Mouse (Mus musculus) T-helper 1 cell (primary cell): Measurements from ENCODE around the gene Nudt4.

Experiments used
- in situ Hi-C: fragments of 300-600 bp; cut with MboI, MseI; formaldehyde crosslinking; loops from one replicate; pipeline ENCODE4 v1.15.1; 2025; ENCODE audit warnings: high pct_unique_total_duplicates

The Nudt4 gene

DNA sequence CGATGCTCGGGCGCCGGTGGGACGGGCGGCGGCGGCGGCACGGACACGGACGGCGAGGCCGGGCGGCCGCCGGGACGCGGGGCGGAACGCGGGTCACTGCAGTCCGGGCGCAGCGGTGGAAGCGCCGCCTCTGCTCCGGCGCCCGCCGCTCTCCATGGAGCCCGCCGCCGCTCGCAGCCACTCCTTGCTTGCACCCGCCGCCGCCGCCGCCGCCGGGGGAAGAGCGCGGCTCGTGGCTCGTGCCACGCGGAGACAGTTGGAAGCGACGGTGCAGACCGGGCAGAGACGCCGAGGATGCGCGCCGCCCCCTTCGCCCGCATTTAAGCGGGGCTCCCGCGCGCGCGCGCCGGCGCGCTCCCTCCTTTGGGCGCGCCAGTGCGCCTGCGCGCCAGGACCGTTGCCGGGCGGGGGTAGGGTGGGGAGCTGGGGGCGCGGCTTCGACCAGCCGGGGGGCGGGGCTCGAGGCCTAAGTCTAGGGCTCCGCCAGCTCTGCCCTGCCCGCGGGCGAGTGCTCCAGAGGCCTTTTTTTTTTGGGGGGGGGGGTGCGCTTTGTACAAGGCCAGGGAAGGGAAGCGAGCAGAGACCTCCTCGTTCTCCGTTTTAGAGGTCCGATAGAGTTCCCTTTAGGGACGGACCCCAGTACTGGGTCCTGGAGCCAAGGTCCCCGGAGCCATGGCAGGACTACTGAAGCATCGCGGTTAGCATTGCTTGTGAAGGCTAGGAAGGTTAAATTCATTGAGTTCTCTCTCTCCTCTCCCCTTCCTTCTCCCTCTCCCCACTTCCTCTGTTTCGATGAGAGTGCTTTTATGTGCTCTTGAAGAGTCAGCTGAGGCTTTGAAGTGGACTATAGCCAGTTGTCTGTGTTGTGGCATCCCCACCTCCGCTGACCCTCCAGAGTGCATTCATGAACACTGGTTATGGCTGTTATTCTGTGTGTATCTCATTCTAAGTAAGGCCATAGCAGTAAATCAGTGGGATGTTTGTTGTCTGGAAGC, at the start of gene Nudt4:
TSS of gene Nudt4 (minus strand) at position 296 of the 995 bp plus-strand sequence.
- in situ Hi-C loops = no loop called here

DNA sequence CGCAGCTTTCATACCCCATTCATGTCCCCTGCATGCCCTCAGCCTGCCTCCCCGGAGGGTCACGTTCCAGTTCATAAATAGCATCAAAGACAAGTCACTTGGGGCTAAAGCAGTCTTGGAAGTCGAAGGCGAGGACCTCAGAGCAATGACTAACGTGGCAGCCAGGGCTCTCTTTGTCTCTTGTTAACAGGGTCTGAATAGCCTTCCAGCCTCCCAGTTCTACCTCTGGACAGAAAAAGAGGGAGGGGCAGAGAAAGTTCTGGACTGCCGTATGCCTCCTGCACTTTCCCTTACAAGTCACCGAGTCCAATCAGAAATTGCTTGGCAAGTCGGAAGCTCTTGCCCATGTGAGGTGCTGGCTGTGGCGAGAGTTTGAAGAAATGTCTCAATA, 47.4 kb upstream of the Nudt4 start:
- in situ Hi-C loops = no loop called here

DNA sequence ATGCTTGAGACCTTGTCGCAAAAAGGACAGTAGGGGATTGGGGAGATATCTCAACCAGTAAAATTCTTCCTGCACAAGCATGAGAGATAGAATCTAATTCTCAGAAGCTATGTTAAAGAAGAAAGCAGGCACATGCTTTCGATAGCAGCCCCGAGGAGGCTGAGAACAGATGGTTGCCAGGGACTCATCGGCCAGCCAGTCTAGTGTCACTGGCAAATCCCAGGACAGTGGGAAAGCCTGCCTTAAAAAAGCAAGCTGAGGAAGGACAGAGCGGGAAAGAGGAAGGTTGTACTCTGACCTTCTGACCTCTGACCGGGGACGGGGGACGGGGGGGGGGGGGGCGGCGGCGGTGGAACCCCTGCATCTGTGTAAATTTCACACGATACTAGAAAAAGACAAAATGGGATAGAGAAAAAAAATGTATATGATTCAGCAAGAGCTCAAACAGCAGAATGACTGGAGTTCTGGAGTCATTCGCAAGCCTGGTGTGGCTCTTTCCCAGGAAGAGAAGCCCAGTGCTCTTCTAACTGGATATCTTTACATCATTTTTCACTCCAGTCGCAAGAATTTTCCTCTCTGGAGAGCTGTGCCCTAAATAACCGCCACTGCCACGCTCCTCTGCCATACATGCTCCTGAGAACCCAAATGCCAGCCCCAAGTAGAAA, 46.9 kb upstream of the Nudt4 start:
- in situ Hi-C loops = no loop called here

DNA sequence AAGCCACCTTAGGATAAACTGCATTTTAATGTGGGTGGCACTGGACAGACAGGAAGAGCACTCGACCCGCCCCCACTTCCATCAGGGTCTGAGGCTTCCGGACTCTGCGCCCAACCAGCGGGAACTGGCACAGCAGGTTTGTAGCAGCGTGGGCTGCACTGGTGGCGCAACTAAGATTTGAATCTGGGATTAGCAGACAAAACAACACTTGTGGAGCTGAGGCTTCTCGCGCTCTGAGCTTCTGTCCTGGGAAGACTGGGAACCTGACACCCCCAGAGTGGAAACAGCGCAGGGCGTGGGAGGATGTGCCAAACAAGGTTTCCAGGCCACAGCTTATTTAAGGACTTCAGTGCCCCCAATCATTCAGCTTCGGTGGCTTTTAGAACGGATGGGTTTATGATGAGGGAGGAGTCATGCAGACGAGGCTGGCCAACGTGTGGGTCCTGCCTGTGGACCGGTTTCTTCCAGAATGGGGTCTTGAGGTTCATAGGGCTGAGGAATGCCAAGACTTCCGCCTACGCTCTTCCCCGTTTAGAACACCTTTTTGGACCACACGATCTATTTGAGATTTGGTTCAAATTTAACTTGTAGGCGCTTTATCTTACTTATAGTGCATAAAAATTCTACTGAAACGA, 41.1 kb upstream of the Nudt4 start:
- in situ Hi-C loops = no loop called here

DNA sequence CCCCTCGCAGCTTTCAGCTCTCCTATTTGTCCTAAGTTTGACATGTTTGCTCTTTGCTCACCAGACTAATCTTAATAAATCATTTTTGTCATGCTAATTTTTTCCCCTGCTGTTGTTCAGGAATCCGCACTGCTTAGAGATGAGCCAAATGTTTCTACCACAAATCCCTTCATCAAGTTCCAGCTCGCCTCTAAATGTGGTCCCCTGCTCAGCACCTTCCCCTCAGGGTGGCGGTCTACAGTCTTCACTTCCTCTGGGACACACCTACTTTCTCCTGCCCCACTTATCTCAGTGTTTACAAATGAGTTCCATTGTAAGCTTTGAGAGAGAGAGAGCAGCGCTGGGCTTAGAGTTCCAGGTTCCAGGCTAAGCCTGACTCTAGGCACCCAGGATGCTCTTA, 36.6 kb upstream of the Nudt4 start:
- in situ Hi-C loops = no loop called here

DNA sequence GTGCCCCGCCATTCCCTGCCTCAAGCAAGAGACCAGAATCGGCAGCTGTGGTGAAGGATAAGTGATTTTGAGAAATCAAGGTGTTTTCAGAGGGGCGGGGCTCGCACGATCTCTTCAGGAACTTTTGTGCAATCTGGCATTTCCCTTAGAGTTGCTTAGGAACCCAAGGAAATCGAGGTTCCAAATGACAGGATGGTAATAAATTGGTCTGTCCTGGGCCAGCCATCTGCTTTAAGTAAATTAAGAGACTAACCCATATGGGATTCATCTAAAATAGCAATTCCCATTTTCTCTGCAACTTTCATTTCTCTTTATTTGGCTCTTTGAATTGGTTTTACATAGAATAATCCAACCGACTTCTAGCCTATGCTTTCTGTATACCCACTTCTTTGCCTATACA, 35.8 kb upstream of the Nudt4 start:
- in situ Hi-C loops = no loop called here

DNA sequence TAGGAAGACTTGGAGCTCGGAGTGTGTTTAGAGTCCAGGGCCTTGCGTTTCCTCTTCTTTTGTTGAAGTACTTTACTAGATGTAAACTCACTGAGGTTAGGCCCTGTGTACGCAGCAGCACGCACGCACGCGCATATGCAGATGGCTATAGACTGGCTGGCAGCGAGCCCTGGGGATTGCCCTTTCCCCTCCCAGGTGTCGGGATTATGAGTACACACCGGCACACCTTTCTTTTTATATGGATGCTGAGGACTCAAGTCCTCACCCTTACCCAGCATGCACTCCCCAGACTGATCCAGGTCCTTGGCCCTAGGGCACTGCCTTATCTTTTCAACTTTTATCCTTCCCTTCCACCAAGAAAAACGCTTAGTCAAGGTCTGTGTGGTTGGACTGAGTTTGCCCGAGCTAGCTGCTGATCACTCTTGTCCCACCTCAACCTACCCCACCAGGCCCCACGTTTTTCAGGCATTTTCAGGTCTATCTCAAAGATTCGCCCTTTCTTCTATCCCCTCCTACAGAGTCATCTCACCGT, 34.2 kb upstream of the Nudt4 start:
- in situ Hi-C loops = no loop called here

DNA sequence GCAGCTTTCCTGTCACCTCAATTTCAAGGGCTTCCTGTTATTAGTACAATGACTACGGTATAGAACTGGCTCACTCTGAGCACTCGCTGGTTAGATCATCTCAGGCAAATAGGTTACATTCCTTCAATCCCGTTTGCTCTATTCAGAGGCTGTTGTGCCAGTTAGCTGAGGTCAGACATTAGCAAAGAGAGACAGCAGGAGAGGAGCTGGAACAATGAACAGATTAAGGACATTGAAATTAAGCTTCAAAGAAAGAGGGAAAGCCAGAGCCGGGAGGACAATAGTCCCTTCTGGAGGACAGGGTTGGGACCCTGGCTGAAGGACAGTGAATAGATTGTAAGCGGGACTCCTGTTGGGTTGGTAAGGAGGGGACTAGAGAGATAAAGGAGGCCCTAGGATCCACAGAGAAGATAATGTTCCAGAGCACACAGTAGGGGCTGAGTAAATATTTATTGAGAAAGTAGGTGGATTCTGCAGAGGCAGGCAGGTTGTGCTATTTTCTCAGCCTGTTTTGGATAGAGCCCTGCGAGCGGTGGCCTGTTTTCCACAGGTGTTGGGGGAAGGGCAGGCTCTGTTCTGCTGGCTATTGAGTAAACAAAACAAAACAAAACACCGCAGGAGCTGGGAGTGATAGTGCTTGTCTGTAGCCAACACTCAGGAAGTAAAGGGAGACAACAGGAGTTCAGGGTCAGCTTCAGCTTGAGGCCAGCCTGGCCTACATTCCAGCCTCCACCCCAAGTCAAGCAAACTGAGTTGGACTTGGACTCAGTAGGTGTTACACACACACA, 32.1 kb upstream of the Nudt4 start:
- in situ Hi-C loops = no loop called here

DNA sequence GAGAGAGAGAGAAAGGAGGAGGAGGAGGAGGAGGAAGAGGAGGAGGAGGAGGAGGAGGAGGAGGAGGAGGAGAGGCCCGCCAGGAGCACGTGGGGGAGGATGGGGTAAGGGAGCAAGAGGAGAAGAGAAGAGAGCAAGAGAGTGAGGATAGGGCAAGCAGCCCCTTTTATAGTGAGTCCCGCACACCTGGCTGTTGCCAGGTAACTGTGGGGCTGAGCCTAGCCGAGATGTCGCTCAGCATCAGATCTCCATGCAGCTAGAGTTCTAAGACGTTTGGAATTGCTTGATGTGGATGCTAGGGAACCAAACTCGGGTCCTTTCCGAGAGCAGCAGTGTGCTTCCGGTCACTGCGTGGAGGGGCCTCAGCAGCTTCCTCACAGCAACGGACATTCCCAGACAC, 30.5 kb upstream of the Nudt4 start:
- in situ Hi-C loops = no loop called here

DNA sequence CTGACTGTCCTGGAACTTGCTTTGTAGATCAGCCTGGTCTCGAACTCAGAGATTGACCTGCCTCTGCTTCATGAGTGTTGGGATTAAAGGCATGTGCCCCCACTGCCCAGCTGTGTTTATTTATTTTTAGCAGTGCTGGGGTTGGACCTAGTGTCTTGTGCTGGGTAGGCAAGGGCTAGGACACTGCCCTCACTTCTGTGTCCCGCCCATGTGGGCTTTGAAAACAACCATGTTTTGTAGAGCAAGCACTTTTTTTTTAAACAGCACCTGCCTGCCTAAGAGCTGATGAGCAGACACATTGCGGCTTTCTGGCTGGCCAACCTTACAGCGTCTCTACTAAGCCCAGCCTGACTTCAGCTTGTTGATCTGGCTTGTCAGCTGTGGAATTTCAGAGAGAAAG, 27.3 kb upstream of the Nudt4 start:
- in situ Hi-C loops = no loop called here

DNA sequence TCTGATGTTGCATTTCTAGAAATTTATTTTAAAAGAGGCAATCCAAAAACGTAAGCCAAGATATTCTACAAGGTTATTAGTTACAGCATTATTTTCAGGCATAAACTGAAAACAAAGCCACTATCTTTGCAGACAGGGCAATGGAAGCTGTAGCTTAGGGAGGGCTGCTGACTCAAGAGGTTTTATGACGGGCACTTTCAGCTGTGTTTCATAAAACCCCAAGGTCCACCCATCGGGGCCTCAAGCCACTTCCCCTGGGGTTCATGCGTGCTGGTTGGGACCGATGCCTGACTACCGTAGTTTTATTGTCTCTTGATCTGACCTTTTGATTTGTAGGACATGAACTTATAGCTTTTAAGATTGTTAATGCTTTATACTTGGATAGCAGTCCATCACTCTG, 26.2 kb upstream of the Nudt4 start:
- in situ Hi-C loops = no loop called here

DNA sequence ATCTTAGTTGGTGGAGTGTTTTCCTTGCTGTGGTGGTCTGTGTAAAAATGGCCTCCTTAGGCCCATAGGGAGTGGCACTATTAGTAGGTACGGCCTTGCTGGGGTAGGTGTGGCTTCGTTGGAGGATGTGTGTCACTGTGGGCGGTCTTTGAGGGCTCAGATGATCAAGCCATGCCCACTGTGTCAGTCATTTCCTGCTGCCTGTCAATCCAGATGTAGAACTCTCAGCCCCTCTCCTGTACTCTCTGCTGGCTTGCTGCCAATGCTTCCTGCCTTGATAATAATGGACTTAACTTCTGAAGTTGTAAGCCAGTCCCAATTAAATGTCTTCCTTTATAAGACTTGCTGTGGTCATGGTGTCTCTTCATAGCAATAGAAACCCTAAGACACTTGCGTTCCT, 25.2 kb upstream of the Nudt4 start:
- in situ Hi-C loops = no loop called here

DNA sequence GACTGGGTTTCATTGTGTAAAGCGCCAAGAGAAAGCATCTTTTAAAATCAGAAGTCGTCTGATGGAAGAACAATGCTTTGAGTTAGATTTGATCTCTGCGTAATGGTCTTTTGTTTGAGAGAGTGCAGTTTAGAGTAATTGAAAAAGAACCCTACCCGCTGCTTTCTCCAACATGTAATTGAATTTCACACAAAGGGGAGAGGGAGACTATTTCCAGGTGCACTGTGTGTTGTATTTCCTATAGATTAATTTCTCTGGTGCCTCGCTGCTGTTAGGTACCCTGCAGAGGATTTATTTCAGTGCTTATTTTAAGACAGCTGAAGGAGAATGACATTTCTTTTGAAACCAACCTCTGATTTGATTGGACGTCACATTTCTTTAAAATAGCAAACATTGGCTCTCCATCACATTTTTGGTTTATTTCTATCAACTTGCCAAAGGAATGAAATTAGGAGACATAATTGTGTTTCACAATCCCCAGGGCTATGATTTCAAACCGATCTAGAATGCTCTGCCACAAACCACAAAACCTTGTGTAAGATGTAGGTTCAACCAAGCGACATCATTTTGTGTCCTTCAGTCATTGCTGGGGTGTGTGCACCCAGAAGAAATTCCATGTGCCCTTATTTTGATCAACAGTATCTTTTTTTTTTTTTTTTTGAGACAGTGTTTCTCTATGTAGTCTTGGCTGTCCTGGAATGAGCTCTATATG, 23.7 kb upstream of the Nudt4 start:
- in situ Hi-C loops = no loop called here

DNA sequence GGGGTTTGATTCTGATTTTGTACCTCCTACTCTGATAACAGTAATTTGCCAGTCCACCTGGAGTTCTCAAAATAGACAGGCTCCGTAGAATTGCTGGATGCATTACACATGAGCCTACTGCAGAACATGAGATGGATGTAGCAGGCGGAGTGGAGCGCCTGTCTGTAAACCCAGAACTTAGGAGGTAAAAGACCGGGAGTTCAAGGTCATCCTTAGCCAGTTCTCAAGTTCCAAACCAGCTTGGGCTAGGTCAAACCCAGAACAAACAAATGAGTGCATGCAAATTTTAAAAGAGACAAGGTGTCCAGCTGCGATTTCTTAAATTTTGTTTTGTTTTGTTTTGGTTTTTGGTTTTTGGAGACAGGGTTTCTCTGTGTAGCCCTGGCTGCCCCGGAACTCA, 21.6 kb upstream of the Nudt4 start:
- in situ Hi-C loops = no loop called here

DNA sequence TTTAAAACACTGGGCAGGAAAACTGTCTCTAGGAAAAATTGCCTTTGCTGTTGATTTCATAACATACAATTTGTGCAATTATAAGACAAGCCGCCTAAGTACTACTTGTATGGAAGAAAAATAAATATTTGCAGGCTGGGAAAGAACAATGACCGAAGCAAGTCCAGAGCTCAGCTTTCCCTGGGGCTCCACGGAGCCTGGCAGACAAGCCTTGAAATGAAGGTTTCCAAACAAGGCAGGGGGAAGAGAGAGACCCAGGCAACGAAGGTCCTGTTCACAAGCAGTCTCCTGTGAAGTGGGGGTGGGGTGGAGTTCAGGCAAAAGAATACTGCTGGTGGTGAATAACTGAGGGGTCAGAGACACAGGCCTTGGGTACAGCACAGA, 13.6 kb upstream of the Nudt4 start:
- in situ Hi-C loops = loop anchor here (10.0 kb wide), 1 partner anchor 97 kb away; the partner anchor contains the start of gene Anapc15-ps

DNA sequence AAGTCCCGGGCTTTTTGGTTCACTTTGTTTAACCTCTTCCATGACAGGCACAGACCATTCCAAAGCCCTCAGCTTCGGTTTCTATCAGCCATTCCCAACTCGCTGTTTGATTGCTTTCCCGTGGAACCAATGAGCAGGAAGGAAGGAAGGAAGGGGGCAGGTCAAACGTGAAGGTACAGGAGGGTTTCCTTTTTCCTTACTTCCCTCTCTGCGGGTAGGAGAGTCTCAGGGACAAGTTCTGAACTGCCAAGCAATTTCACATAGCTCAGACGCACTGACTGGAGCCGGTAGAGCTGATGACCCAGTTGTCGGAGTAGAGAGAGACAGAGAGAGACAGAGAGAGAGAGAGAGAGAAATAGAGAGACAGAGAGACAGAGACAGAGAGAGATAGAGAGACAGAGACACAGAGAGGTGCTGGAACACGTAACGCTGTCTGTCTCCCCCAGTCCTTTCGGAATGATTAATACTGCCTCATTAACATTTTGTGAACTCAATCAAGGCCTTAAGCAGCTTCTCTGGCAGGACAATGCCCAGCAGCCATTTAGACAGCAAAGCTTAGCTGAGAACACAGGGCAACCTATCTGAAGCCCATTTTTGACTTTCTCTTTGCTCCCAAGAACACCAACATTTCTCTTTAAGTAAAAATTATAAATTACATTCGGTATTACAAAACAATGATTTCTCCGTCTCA, 13.1 kb upstream of the Nudt4 start:
- in situ Hi-C loops = loop anchor here (10.0 kb wide), 1 partner anchor 98 kb away; the partner anchor contains the start of gene Anapc15-ps

DNA sequence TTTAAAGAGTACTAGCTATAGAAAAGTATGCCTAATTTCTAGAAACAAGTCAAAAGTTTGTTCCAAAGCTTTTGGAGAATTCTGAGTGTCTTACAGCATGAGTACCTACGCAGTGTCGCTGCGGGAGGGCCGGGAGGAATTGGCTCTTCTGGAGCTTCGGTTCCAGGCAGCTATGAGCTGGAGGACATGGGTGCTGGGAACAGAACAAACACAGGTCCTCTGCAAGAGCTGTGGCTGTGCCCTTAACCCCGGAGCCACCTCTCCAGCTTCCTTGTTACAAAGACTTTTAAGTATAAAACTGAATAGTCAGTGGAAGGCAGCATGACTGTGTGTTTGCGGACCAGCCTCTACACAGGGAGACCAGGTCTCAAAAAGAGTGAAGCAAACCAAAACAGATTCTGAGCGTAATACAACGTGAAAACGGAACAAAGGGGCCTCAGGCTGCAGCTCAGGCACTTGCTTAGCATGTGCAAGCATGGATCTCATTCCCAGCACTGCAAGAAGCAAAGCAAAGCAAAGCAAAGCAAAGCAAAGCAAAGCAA, 12.0 kb upstream of the Nudt4 start:
- in situ Hi-C loops = loop anchor here (10.0 kb wide), 1 partner anchor 99 kb away; the partner anchor contains the start of gene Anapc15-ps

DNA sequence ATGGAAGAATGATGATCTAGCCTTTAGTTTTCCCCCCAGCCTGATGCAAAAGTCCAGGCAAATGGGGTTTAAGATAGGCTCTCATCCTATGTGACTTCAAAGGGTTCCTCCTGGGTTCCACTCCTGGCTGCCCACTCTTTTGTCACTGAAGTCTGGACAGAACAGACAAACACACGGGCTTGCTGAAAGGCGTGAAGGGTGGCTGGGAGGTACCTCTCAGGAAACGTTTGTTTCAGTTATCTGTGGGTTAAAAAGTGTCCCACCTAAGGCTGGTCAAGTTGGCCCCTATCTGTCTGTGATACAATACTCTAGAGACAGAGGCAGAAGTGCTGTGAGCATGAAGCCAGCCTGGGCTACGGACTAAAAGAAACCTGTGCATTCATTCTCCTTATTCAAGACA, 11.0 kb upstream of the Nudt4 start:
- in situ Hi-C loops = loop anchor here (10.0 kb wide), 1 partner anchor 100 kb away; the partner anchor contains the start of gene Anapc15-ps

DNA sequence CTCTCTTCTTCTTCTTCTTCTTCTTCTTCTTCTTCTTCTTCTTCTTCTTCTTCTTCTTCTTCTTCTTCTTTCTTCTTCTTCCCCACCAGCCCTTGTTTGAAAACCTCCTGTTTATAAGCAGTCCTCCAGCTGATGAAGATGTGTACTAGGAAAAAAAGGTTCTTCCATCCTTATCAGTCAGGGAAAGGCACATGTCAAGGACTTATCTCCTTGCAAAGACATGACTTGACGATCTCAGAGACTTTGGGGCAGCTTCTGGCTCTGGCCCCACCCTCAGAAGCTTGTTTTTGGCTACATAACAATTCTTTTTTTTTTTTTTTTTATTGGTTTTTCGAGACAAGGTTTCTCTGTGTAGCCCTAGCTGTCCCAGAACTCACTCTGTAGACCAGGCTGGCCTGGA, 5.5 kb upstream of the Nudt4 start:
- in situ Hi-C loops = no loop called here

DNA sequence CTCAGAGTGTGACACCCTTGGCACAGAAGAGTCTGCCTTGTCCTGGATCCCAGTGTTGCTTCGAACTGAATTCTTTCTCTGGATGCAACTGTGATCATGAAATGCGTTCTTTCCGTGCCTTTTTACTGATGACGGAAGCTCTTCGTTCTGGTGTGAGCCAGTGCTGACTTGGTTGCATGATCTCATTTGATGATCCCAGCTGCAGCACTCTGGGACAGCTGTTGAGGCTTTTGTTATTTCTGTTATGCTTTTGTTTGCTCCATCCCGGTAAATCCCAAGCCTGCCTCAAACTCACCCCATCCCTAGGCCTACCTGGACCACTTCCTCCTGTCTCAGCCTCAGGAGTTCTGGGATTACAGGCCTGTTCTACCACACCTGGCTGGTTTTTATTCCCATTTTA, 4.1 kb upstream of the Nudt4 start:
- in situ Hi-C loops = no loop called here
